Mouse (Mus musculus) limb, embryonic 15.5 days (tissue): Measurements from ENCODE around the gene P2rx3. TPM values are rescaled to one million over a fixed set of nuclear protein-coding genes. Genes with fewer than 3 reads are reported as not detected.

ENCODE experiments used
- ATAC-seq: fragments of 200-750 bp; cut with Nextera tagmentation; 2 replicates; pipeline ENCODE4 v1.8.0; 2017; ENCODE audit warnings: low read depth, moderate TSS enrichment; ENCODE audit not compliant: insufficient number of reproducible peaks, low FRiP score, low TSS enrichment
- H3K27ac ChIP-seq: fragments of 300-500 bp; sonication (generic); 2 replicates; pipeline ENCODE4 v1.5.1; 2015; ENCODE audit warnings: moderate library complexity, mild to moderate bottlenecking, inconsistent platforms
- H3K27me3 ChIP-seq: fragments of 300-500 bp; sonication (generic); 2 replicates; pipeline ENCODE4 v1.6.1; 2015; ENCODE audit warnings: inconsistent platforms
- H3K36me3 ChIP-seq: fragments of 300-500 bp; sonication (generic); 2 replicates; pipeline ENCODE4 v1.6.1; 2015; ENCODE audit warnings: inconsistent platforms
- H3K4me1 ChIP-seq: fragments of 300-500 bp; sonication (generic); 2 replicates; pipeline ENCODE4 v1.6.1; 2015; ENCODE audit warnings: inconsistent platforms
- H3K4me2 ChIP-seq: fragments of 300-500 bp; sonication (generic); 2 replicates; pipeline ENCODE4 v1.6.1; 2015; ENCODE audit warnings: mild to moderate bottlenecking, inconsistent platforms
- H3K4me3 ChIP-seq: fragments of 300-500 bp; sonication (generic); 2 replicates; pipeline ENCODE4 v1.5.1; 2015; ENCODE audit warnings: mild to moderate bottlenecking, inconsistent platforms
- H3K9ac ChIP-seq: fragments of 300-500 bp; sonication (generic); 2 replicates; pipeline ENCODE4 v1.6.1; 2015; ENCODE audit warnings: inconsistent platforms
- H3K9me3 ChIP-seq: fragments of 300-500 bp; sonication (generic); 2 replicates; pipeline ENCODE4 v1.6.1; 2016; ENCODE audit warnings: inconsistent platforms
- WGBS: fragments of 180-500 bp; shearing (Covaris S2); methylation state at CpG from one replicate; pipeline ENCODE4 v1.1.7; 2015; 5-methylcytosine and 5-hydroxymethylcytosine counted together
- polyA plus RNA-seq: library from polyadenylated mRNA; unstranded; fragments of >200 nt; fragmentation: Nextera tagmentation; extraction: Ambion mirVana; gene quantifications from 2 replicates; pipeline ENCODE4 v1.2.1, GENCODE M21; 2015

The P2rx3 gene
- polyA plus RNA-seq, 1 experiment from 2014 or later, result 0.58 TPM

DNA sequence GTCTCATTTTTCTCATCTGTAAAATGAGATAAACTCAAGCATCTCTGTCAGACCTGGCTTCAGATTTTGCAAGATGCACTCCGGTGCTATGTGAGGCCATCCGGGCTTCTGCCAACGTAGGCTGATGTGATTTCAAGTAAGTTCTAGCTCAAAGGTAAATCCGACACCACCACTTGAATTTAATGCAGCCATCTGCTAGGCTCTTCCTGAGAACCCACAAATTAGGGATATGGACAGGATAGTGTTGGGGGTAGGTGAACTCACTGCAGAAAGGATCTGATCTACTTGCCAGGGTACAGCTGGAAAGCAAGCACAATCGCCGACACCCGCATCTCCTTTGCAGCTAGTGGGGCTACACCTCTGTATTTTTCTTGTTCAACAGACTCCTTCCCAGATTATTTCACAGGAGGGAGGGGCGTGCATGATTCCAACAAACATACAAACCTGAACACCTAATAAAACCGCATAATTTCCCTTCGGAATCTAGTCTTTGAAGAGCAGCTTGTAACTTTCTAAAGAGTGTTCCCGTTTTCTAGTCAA is 685 bp downstream of the P2rx3 start:
- Histone ChIP-seq H3K27ac (peak overlapping the region; percentile 89), H3K4me1 (peaks cover 13% of the 10 kb centered on the region), H3K4me2 (peak overlapping the region; percentile 63), H3K9me3 (no peaks in the 10 kb centered on the region), H3K36me3 (peaks cover 25% of the 10 kb centered on the region), H3K27me3 (no peaks in the 10 kb centered on the region), H3K9ac (peak overlapping the region; percentile 94), H3K4me3 (peak overlapping the region; percentile 82)
- ATAC-seq, result 0 out of 2 replicates have a peak, but pooled peaks have one; percentile 21
- 2% methylated on average over 11 of the region's 11 CpGs for WGBS

DNA sequence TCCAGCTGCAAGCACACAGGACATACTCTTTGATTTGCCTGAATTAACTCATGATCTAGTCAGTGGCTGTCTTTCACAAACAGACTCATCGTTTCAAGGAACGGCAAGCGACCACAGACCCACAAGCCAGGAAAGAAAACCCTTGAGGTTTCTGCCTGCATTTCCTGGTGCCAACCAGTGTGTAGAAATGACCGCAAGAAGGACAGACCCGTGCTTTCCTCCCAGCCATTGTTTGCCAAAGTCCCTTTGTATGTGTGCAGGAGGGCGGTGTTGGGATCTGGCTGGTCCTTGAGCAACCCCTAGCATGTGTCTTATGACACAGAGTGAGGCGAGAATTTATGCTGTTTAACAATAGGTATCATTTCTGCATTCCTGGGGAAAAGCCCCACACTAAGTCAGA is 3.1 kb downstream of the P2rx3 start:
- Histone ChIP-seq H3K27ac (no peak overlapping the region), H3K4me1 (peaks cover 13% of the 10 kb centered on the region), H3K9me3 (no peaks in the 10 kb centered on the region), H3K4me2 (no peak overlapping the region), H3K27me3 (no peaks in the 10 kb centered on the region), H3K36me3 (peaks cover under 1% of the 10 kb centered on the region), H3K9ac (no peak overlapping the region), H3K4me3 (no peak overlapping the region)
- 82% methylated on average over 7 of the region's 7 CpGs for WGBS
- ATAC-seq, result no peak

GRCm38 (mm10) chr2:85033121-85033520 is 4.1 kb downstream of the P2rx3 start:
- Histone ChIP-seq H3K27ac (no peak overlapping the region), H3K4me3 (no peak overlapping the region), H3K9me3 (no peaks in the 10 kb centered on the region), H3K27me3 (no peaks in the 10 kb centered on the region), H3K36me3 (no peaks in the 10 kb centered on the region), H3K9ac (no peak overlapping the region), H3K4me2 (no peak overlapping the region), H3K4me1 (peaks cover 10% of the 10 kb centered on the region)
- WGBS, result 77% methylated on average over 2 of the region's 2 CpGs
- ATAC-seq, result no peak

DNA sequence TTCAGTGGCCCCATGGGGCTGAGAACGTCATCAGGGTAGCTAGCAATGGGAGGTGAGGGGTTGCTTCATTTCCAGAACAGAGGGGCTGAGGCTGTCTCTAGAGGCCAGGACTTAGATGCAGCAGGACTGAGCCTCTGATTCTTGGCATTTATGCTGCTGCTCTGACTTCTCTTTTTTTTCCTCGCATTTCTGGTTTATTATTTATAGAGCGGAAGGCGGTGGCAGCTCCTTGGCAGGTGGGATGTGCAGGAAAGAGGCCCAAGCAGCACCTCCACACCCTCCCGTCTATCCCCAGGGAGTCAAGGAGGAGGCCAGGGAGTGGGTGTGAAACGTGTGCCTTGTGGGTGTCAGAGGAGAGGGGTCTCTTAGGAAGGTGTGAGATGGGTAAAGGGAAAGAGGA is 6.3 kb downstream of the P2rx3 start:
- H3K27me3 ChIP-seq, result no peaks in the 10 kb centered on the region
- H3K4me3 ChIP-seq, result no peak overlapping the region
- no peaks in the 10 kb centered on the region for H3K36me3 ChIP-seq
- H3K4me2 ChIP-seq, result no peak overlapping the region
- WGBS, result 49% methylated on average over 6 of the region's 6 CpGs
- no peak overlapping the region for H3K9ac ChIP-seq
- ATAC-seq, result no peak
- no peaks in the 10 kb centered on the region for H3K4me1 ChIP-seq
- H3K27ac ChIP-seq, result no peak overlapping the region
- H3K9me3 ChIP-seq, result no peaks in the 10 kb centered on the region

- Histone ChIP-seq H3K4me2 (no peak overlapping the region), H3K9me3 (no peaks in the 10 kb centered on the region), H3K27me3 (no peaks in the 10 kb centered on the region), H3K9ac (no peak overlapping the region), H3K4me3 (no peak overlapping the region), H3K27ac (no peak overlapping the region), H3K36me3 (no peaks in the 10 kb centered on the region), H3K4me1 (no peaks in the 10 kb centered on the region)
- 26% methylated on average over 6 of the region's 6 CpGs for WGBS
- no peak for ATAC-seq
Observed at GRCm38 (mm10) chr2:85029897-85030296, 7.4 kb downstream of the P2rx3 start.

DNA sequence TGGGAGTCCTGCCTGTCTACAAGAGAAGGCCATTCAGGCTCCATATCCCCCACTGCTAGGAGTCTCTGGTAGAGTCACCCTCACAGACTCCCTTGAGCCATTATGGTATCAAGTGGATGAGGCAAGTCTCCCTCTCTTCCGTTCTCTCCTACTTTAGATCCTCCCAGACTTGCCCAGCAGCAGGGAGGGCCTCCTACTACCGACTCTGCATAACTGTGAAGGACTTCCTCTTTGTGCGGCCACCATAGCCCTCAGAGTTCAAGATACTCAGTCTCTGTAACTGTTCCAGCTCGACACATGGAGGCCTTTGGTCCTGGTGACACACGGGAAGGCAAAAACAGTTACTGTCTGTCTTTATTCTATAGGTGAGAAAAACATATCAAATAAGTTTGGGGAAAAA is 10.0 kb downstream of the P2rx3 start:
- Histone ChIP-seq H3K27me3 (no peaks in the 10 kb centered on the region), H3K9me3 (no peaks in the 10 kb centered on the region), H3K4me1 (no peaks in the 10 kb centered on the region), H3K36me3 (no peaks in the 10 kb centered on the region), H3K9ac (no peak overlapping the region), H3K4me2 (no peak overlapping the region), H3K4me3 (no peak overlapping the region), H3K27ac (no peak overlapping the region)
- WGBS, result 71% methylated on average over 5 of the region's 5 CpGs
- ATAC-seq, result no peak

GRCm38 (mm10) chr2:85026178-85026577 is 11.1 kb downstream of the P2rx3 start:
- Histone ChIP-seq H3K9me3 (no peaks in the 10 kb centered on the region), H3K4me2 (no peak overlapping the region), H3K27me3 (no peaks in the 10 kb centered on the region), H3K4me1 (no peaks in the 10 kb centered on the region), H3K36me3 (no peaks in the 10 kb centered on the region), H3K27ac (no peak overlapping the region), H3K4me3 (no peak overlapping the region), H3K9ac (no peak overlapping the region)
- WGBS, result 77% methylated on average over 3 of the region's 3 CpGs
- no peak for ATAC-seq

GRCm38 (mm10) chr2:85022043-85022442 is 15.2 kb downstream of the P2rx3 start:
- no peak overlapping the region for H3K27ac ChIP-seq
- no peak overlapping the region for H3K4me3 ChIP-seq
- 15% methylated on average over 4 of the region's 4 CpGs for WGBS
- H3K9me3 ChIP-seq, result no peaks in the 10 kb centered on the region
- H3K9ac ChIP-seq, result no peak overlapping the region
- H3K4me1 ChIP-seq, result no peaks in the 10 kb centered on the region
- no peaks in the 10 kb centered on the region for H3K36me3 ChIP-seq
- no peaks in the 10 kb centered on the region for H3K27me3 ChIP-seq
- ATAC-seq, result no peak
- H3K4me2 ChIP-seq, result no peak overlapping the region

- Histone ChIP-seq H3K9ac (no peak overlapping the region), H3K4me1 (no peaks in the 10 kb centered on the region), H3K4me3 (no peak overlapping the region), H3K9me3 (no peaks in the 10 kb centered on the region), H3K4me2 (no peak overlapping the region), H3K27me3 (no peaks in the 10 kb centered on the region), H3K27ac (no peak overlapping the region), H3K36me3 (no peaks in the 10 kb centered on the region)
- 19% methylated on average over 3 of the region's 3 CpGs for WGBS
- no peak for ATAC-seq
Observed at GRCm38 (mm10) chr2:85014588-85014982, 22.7 kb downstream of the P2rx3 start.

- Histone ChIP-seq H3K9ac (no peak overlapping the region), H3K4me1 (no peaks in the 10 kb centered on the region), H3K27ac (no peak overlapping the region), H3K9me3 (no peaks in the 10 kb centered on the region), H3K4me3 (no peak overlapping the region), H3K36me3 (no peaks in the 10 kb centered on the region), H3K4me2 (no peak overlapping the region), H3K27me3 (no peaks in the 10 kb centered on the region)
- no peak for ATAC-seq
- 75% methylated on average over 5 of the region's 5 CpGs for WGBS
Observed at GRCm38 (mm10) chr2:85013826-85014587, 23.3 kb downstream of the P2rx3 start.

- 83% methylated on average over 14 of the region's 14 CpGs for WGBS
- Histone ChIP-seq H3K4me1 (no peaks in the 10 kb centered on the region), H3K4me3 (no peak overlapping the region), H3K9me3 (no peaks in the 10 kb centered on the region), H3K4me2 (no peak overlapping the region), H3K27ac (no peak overlapping the region), H3K36me3 (no peaks in the 10 kb centered on the region), H3K27me3 (no peaks in the 10 kb centered on the region), H3K9ac (no peak overlapping the region)
- no peak for ATAC-seq
Observed at GRCm38 (mm10) chr2:85012679-85013078, 24.6 kb downstream of the P2rx3 start.

DNA sequence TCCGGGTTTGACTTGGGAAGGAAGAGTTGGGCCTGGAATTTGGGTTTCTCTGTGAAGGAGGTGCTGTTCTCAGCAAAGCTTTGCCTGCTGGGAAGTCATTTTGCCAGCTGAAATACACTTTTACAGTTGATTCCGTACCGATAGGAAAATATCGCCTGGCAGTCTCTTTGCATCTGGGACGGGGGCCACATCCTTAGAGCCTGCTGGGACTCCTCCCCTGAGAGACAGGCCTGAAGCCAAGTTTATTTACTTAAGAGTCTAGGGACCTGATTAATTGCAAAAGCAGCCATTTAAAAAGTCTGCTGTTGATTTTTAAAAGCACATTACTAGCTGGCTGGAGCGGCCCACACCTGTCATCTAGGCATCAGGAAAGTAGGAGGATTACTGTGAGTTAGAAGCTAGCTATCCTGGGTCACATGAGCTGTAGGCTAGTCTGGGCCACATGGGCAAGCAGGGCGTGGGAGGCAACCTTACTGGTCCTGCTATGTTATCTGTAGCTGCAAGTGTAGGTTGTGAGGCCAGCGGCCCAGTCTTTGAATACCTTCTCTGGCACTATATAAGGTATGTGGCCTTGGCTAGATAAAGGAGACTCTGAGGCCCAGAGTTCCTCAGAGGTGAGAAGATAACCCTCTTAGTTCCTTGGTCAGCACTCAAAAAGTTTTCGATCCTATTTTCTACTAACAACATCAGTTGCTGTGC is 25.2 kb downstream of the P2rx3 start:
- H3K36me3 ChIP-seq, result no peaks in the 10 kb centered on the region
- H3K9ac ChIP-seq, result no peak overlapping the region
- H3K4me2 ChIP-seq, result no peak overlapping the region
- H3K9me3 ChIP-seq, result no peaks in the 10 kb centered on the region
- 0 out of 2 replicates have a peak, but pooled peaks have one; percentile 5 for ATAC-seq
- WGBS, result 46% methylated on average over 9 of the region's 9 CpGs
- H3K27me3 ChIP-seq, result no peaks in the 10 kb centered on the region
- H3K4me1 ChIP-seq, result no peaks in the 10 kb centered on the region
- H3K4me3 ChIP-seq, result no peak overlapping the region
- H3K27ac ChIP-seq, result peak overlapping the region; percentile 54
